Mouse (Mus musculus) hindbrain, embryonic 15.5 days (tissue): Measurements from ENCODE around the gene Sgf29. TPM values are rescaled to one million over a fixed set of nuclear protein-coding genes. Genes with fewer than 3 reads are reported as not detected.

Experiments used
- ATAC-seq: fragments of 200-750 bp; cut with Nextera tagmentation; 2 replicates; pipeline ENCODE4 v1.8.0; 2017; ENCODE audit warnings: low read depth, moderate number of reproducible peaks, moderate TSS enrichment; ENCODE audit not compliant: low FRiP score
- H3K27ac ChIP-seq: fragments of 300-500 bp; sonication (generic); replicated peaks from 2 replicates; pipeline ENCODE4 v1.5.1; 2015; ENCODE audit warnings: mild to moderate bottlenecking, inconsistent platforms
- H3K27me3 ChIP-seq: fragments of 300-500 bp; sonication (generic); 2 replicates; pipeline ENCODE4 v1.6.1; 2015; ENCODE audit warnings: control low read depth, inconsistent platforms
- H3K36me3 ChIP-seq: fragments of 300-500 bp; sonication (generic); 2 replicates; pipeline ENCODE4 v1.6.1; 2015; ENCODE audit warnings: control low read depth, inconsistent platforms
- H3K4me1 ChIP-seq: fragments of 300-500 bp; sonication (generic); replicated peaks from 2 replicates; pipeline ENCODE4 v1.6.1; 2015; ENCODE audit warnings: control low read depth, inconsistent platforms
- H3K4me2 ChIP-seq: fragments of 300-500 bp; sonication (generic); 2 replicates; pipeline ENCODE4 v1.6.1; 2015; ENCODE audit warnings: moderate library complexity, mild to moderate bottlenecking, inconsistent platforms
- H3K4me3 ChIP-seq: fragments of 300-500 bp; sonication (generic); 2 replicates; pipeline ENCODE4 v1.5.1; 2015; ENCODE audit warnings: mild to moderate bottlenecking, inconsistent platforms
- H3K9ac ChIP-seq: fragments of 300-500 bp; sonication (generic); 2 replicates; pipeline ENCODE4 v1.6.1; 2015; ENCODE audit warnings: inconsistent platforms
- H3K9me3 ChIP-seq: fragments of 300-500 bp; sonication (generic); 2 replicates; pipeline ENCODE4 v1.6.1; 2016; ENCODE audit warnings: control low read depth, inconsistent platforms
- WGBS: fragments of 180-500 bp; shearing (Covaris S2); methylation state at CpG from one replicate; pipeline ENCODE4 v1.1.7; 2015; 5-methylcytosine and 5-hydroxymethylcytosine counted together
- polyA plus RNA-seq: library from polyadenylated mRNA; unstranded; fragments of >200 nt; fragmentation: Nextera tagmentation; extraction: Ambion mirVana; gene quantifications from 2 replicates; pipeline ENCODE4 v1.2.1, GENCODE M21; 2015

Sgf29 gene
- polyA plus RNA-seq, 1 experiment from 2014 or later = 58.7 TPM

DNA sequence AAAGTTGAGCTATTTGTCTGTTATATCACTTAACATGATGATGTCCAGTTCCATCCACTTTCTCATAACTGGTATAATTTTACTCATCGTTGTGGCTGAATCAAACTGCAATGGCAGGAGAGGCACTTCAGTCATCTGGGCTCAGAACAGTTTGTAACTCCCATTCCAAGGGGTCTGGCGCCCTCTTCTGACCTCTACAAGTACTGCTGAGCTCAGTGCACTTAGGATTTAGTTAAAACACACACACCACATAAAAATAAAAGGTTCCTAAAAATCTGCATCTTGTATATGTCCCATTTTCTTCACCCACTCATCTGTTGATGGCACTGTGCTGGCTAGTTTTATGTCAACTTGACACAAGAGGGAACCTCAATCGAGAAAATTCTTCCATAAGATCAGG, 44.1 kb downstream of the Sgf29 start:
- Histone ChIP-seq H3K9ac (no peak overlapping the region), H3K4me3 (no peak overlapping the region), H3K36me3 (peaks cover 14% of the 10 kb centered on the region), H3K9me3 (no peaks in the 10 kb centered on the region), H3K27ac (no peak overlapping the region), H3K4me1 (peaks cover 37% of the 10 kb centered on the region), H3K4me2 (peak overlapping the region; percentile 90), H3K27me3 (no peaks in the 10 kb centered on the region)
- 30% methylated on average over 3 of the region's 3 CpGs for WGBS
- ATAC-seq = no peak

DNA sequence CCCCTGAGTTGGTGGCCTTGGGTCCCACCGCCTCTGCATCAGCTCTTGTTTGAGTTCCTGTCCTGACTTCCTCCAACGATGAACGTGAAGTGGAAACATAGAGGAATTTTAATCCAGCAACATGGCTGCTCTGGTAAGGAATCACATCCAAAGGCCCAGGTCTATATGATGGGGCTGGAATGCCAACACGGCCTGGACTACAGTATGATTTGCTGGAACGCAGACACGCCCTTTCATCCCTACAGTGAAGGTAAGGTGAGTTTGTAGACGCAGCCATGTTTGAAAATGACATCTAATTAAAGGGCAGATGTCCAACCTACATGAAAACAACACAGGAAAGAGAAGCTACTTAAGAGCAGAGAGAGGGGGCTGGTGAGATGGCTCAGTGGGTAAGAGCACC, 44.7 kb downstream of the Sgf29 start:
- ATAC-seq = no peak
- Histone ChIP-seq H3K27me3 (no peaks in the 10 kb centered on the region), H3K4me3 (no peak overlapping the region), H3K4me2 (peak overlapping the region; percentile 90), H3K36me3 (peaks cover 14% of the 10 kb centered on the region), H3K9ac (no peak overlapping the region), H3K9me3 (no peaks in the 10 kb centered on the region), H3K27ac (no peak overlapping the region), H3K4me1 (peaks cover 37% of the 10 kb centered on the region)
- WGBS = 90% methylated on average over 7 of the region's 7 CpGs

DNA sequence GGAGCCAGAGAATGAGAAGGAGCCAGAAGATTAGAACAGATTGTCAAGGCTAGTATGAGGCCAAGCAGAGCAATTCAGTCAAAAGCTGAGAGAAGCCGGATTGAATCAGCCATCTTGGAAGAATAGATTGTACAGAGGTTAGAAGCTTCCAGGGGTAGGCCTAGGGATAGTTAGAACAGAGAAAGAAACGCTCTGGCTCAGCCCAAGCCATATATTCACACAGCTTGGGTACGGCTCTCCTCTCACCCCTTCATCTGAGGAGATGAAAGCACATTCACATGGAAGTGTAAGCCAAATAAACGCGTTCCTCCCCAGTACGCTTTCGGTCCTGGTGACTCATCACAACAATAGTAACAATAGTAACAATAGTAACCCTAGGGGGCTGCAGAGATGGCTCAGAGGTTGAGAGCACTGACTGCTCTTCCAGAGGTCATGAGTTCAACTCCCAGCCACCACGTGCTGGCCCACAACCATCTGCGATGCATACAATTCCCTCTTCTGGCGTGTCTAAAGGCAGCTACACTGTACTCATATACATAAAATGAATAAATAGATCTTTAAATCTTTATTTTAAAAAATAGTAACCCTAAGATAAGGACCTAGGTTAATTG, 45.4 kb downstream of the Sgf29 start:
- H3K9me3 ChIP-seq = no peaks in the 10 kb centered on the region
- no peaks in the 10 kb centered on the region for H3K27me3 ChIP-seq
- peak overlapping the region; percentile 78 for H3K4me3 ChIP-seq
- ATAC-seq = no peak
- 13% methylated on average over 10 of the region's 10 CpGs for WGBS
- peak overlapping the region; percentile 83 for H3K9ac ChIP-seq
- H3K4me1 ChIP-seq = peaks cover 37% of the 10 kb centered on the region
- H3K4me2 ChIP-seq = peak overlapping the region; percentile 90
- H3K36me3 ChIP-seq = peaks cover 17% of the 10 kb centered on the region
- peak overlapping the region; percentile 93 for H3K27ac ChIP-seq

DNA sequence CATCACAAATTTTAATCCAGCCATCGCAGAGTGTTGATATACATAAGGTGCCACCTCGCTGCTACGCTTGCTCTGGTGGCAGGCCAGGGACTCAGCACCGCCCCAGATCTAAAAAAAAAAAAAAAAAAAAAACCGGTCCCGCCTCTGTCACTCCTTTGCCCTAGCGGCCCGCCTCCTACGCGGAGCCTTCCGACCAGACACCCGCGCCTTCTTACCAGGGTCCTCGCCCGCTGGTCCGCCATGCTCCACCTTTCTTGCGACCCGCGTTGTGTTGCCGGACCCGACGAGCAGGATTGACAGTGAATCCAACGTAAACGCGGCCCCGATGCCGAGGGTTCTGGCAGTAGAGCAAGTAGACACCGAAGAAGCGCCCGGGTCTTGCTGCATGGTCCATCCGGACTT, 46.1 kb downstream of the Sgf29 start, which contains the start of gene Bola2:
TSS of gene Bola2 (plus strand) at position 192 of the 402 bp plus-strand sequence.
- ATAC-seq = peak; percentile 42
- H3K4me3 ChIP-seq = peak within 1 kb of the TSS; percentile 78
- H3K36me3 ChIP-seq = peaks cover 20% of the 10 kb centered on the region
- WGBS = under 1% methylated on average over 31 of the region's 31 CpGs
- H3K4me1 ChIP-seq = peaks cover 37% of the 10 kb centered on the region
- H3K27me3 ChIP-seq = no peaks in the 10 kb centered on the region
- H3K27ac ChIP-seq = peak within 1 kb of the TSS; percentile 93
- H3K4me2 ChIP-seq = peak within 1 kb of the TSS; percentile 90
- H3K9me3 ChIP-seq = no peaks in the 10 kb centered on the region
- peak within 1 kb of the TSS; percentile 85 for H3K9ac ChIP-seq

DNA sequence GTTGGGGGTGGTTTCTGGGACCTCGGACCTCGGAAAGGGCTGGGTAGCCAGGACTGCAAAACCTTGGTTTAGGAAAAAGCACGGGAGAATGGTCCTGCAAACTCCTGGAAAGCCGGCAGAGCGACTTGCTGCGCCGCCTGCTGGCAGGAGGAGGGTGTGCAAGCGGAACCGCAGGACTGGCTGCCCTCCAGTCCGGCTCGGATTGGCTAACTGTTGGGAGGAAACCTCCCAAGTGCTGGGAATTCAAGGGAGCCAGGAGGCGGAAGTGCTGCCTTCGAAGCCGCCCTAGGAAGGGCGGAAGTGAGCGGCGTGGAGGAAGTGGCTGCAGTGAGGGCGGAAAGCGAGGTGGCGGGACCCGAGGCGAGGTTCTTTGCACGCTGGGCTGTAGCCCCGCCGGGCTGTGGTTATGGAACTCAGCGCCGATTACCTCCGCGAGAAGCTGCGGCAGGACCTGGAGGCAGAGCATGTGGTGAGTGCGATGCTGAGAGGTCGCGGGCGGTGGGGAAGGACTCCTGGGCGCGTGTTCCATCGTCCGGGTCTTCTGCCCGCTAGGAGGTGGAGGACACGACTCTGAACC, 46.6 kb downstream of the Sgf29 start, which contains the start of gene Slx1b:
TSS of gene Slx1b (minus strand) at position 154 of the 577 bp plus-strand sequence.
- Histone ChIP-seq H3K9ac (peak within 1 kb of the TSS; percentile 85), H3K9me3 (no peaks in the 10 kb centered on the region), H3K27ac (peak within 1 kb of the TSS; percentile 93), H3K27me3 (no peaks in the 10 kb centered on the region), H3K4me2 (peak within 1 kb of the TSS; percentile 90), H3K4me3 (peak within 1 kb of the TSS; percentile 78), H3K4me1 (peaks cover 40% of the 10 kb centered on the region), H3K36me3 (peaks cover 17% of the 10 kb centered on the region)
- ATAC-seq = peak; percentile 96
- WGBS = under 1% methylated on average over 40 of the region's 40 CpGs

DNA sequence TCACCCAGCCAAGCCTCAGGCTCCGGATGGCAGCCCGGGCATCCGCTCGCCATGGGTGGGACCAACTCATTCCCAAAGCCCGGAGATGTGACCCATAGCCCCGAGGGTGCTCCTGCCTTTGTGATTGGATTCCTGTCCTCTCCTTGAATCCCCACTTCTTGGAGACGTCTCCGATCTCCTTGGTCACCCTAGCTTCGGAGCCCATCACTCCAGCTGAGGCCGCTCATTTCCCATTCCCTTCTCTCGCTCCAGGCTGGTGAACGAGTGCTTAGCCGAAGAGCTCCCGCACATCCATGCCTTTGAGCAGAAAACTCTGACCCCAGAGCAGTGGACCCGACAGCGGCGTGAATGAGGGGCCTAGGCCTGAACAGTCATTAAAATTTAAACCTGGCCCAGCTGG, 47.2 kb downstream of the Sgf29 start:
- Histone ChIP-seq H3K4me3 (peak overlapping the region; percentile 78), H3K36me3 (peaks cover 14% of the 10 kb centered on the region), H3K4me2 (peak overlapping the region; percentile 90), H3K27ac (peak overlapping the region; percentile 80), H3K9ac (peak overlapping the region; percentile 85), H3K9me3 (no peaks in the 10 kb centered on the region), H3K4me1 (peaks cover 46% of the 10 kb centered on the region), H3K27me3 (no peaks in the 10 kb centered on the region)
- WGBS = 5% methylated on average over 17 of the region's 17 CpGs
- no peak for ATAC-seq

DNA sequence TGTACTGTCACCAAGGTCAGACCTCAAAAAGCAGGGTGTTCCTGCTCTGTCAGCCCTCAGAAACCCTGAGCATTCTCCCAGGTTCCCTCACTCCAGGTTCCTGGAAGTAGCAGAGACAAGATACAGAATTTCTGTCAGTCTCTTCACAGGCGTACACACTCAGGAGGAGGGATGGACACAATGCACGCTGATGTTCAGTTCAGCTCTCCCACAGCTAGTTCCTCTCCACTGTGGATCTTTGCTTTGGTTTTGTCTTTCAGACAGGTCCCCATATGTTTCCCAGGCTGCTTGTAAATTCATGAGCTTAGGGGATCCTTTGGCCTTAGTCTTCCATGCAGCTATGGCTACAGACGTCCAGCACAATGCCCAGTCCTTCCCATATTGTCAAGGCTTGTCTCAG, 47.8 kb downstream of the Sgf29 start:
- no peak for ATAC-seq
- H3K27ac ChIP-seq = no peak overlapping the region
- peak overlapping the region; percentile 90 for H3K4me2 ChIP-seq
- WGBS = 61% methylated on average over 3 of the region's 3 CpGs
- peak overlapping the region; percentile 85 for H3K9ac ChIP-seq
- peak overlapping the region; percentile 78 for H3K4me3 ChIP-seq
- no peaks in the 10 kb centered on the region for H3K27me3 ChIP-seq
- peaks cover 52% of the 10 kb centered on the region for H3K4me1 ChIP-seq
- H3K36me3 ChIP-seq = peaks cover 9% of the 10 kb centered on the region
- H3K9me3 ChIP-seq = no peaks in the 10 kb centered on the region

DNA sequence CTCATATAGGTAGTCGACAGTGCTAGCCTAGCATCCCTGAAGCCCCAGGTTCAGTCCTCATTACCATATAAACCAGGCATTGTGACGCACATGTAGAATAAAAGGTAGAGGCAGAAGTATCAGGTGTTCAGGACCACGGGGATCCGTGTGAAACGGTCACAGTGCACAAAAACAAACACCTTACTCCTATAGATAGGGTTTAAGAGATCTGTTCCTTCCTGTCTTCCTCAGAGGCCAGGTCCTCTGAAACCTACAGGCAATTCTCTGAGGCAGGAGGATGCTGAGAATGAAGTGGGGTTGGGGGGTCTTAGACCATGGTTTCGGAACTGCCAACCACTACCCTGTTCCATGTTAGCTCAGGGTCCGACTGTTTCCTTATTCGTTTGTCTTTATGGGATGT, 48.7 kb downstream of the Sgf29 start:
- Histone ChIP-seq H3K27ac (no peak overlapping the region), H3K4me3 (no peak overlapping the region), H3K9ac (no peak overlapping the region), H3K9me3 (no peaks in the 10 kb centered on the region), H3K4me2 (no peak overlapping the region), H3K36me3 (peaks cover 6% of the 10 kb centered on the region), H3K27me3 (no peaks in the 10 kb centered on the region), H3K4me1 (peaks cover 58% of the 10 kb centered on the region)
- no peak for ATAC-seq
- WGBS = 92% methylated on average over 8 of the region's 8 CpGs

DNA sequence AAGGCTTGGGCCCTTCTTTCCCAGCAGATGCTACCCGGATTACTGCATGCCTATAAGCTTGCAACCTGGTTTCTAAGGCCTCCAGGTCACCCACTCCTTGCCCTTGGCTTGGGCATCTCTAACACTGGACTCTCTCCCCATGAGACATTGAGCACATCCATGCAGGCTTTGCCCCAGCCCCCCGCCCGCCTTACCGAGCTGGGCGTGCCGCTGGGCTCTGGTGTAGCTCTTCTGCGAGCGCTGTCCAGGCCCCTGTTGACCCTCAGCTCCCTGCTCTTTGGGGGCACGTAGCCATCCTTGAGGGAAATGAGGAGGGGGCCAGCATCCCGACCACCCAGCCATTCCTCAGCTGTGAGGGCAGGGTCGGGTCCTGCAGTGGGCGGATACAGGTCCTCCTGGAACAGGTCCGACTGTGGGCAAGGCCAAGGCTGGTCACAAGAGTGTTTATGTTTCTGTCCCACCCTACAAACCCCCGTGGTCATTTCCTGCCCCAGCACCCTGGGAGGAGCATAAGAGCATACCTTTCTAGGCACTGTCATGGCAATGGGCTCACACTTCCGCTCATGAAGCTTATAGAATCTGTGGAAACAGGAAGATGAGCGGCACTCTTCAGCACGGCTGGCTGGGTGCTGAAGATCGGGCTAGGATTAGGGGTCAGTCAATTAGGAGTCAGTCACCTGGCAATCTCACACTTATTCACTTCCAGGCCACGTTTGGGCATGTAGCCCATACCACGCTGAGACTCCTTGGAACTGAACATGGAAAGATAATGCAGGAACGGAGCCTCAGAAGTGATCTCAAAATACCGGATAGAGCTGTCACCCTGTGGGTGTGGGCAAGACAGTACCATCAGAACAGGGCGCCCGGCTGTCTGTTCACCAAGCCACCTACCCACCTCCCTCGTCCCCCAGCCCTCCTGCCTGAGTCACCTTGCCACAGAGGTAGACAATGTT, 51.2 kb downstream of the Sgf29 start:
- Histone ChIP-seq H3K27me3 (no peaks in the 10 kb centered on the region), H3K4me2 (peak overlapping the region; percentile 73; the same call in 1 of the 2 replicates), H3K4me3 (no peak overlapping the region), H3K9me3 (no peaks in the 10 kb centered on the region), H3K27ac (no peak overlapping the region), H3K9ac (no peak overlapping the region), H3K4me1 (peaks cover 65% of the 10 kb centered on the region), H3K36me3 (peaks cover 6% of the 10 kb centered on the region)
- WGBS = 85% methylated on average over 25 of the region's 25 CpGs
- ATAC-seq = no peak

DNA sequence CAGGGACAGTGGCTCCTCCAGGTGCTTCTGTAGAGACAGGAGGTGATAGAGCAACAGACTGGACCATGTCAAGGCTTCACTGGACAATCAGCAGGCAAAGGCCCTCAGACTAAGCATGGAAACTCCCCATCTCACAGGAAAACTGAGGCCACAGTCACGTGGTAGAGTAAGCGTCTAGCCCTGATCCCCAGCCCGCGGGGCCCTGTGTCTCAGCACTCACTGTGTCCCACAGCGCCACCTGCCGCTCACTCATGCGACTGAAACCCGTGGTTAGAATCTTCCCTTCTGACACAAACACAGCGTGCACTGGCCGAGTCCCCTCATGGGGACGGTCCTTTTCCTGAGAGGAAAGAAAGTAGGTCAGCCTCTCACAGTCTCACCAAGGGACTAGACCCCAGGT, 52.0 kb downstream of the Sgf29 start:
- 0 out of 2 replicates have a peak, but pooled peaks have one; percentile 17 for ATAC-seq
- WGBS = 2% methylated on average over 11 of the region's 11 CpGs
- H3K27ac ChIP-seq = 0 out of 2 replicates have a peak overlapping the region, but pooled peaks have one; percentile 26

DNA sequence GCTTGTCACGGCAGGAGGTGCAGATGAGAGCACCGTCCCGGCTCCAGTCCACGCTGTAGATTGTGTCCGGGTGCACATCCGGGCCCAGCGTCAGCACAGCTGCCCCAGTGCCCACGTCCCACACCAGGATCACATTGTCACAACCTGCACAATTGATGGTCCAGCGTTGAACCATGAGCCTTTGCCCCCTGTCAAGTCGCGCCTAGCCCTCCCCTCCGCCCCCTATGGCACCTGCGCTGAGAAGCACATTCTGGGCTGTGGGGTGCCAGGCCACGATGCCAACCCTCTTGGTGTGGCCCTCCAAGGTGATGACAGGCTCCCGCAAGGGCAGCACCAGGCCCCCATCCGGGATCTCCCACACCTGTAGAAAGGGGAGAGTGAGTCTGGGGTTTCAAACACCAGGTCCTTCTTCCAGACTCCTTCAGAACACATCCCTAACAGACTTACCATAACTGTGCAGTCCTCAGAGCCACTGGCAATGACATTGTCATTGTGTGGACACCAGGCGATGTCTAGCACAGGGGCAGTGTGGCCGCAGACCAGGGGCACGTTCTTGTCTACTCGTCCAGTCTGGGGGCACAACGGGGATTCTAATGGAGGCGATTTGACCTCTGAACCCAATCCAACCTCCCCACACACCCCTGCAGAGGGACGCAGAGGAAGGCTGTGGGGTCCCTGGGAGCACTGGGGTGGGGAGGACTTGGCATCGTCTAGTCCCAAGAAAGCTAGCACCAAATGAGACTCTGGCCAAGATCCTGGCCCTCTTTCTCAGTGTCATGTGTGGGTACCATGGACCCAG, 52.6 kb downstream of the Sgf29 start:
- Histone ChIP-seq H3K4me1 (peaks cover 59% of the 10 kb centered on the region), H3K36me3 (peaks cover 6% of the 10 kb centered on the region), H3K4me3 (peak overlapping the region; percentile 9), H3K9me3 (no peaks in the 10 kb centered on the region), H3K27me3 (no peaks in the 10 kb centered on the region), H3K27ac (0 out of 2 replicates have a peak overlapping the region, but pooled peaks have one; percentile 26), H3K4me2 (peak overlapping the region; percentile 73), H3K9ac (peak overlapping the region; percentile 21)
- WGBS = 54% methylated on average over 24 of the region's 24 CpGs
- ATAC-seq = no peak

More for the DNA sequence above, 52.0 kb downstream of the Sgf29 start:
- Histone ChIP-seq H3K4me1 (peaks cover 66% of the 10 kb centered on the region), H3K27me3 (no peaks in the 10 kb centered on the region), H3K4me2 (peak overlapping the region; percentile 73), H3K4me3 (peak overlapping the region; percentile 9), H3K9ac (peak overlapping the region; percentile 21; the same call in 1 of the 2 replicates), H3K36me3 (peaks cover 6% of the 10 kb centered on the region), H3K9me3 (no peaks in the 10 kb centered on the region)
